Mouse (Mus musculus): Measurements from ENCODE around the gene Hs1bp3. TPM values are rescaled to one million over a fixed set of nuclear protein-coding genes. Genes with fewer than 3 reads are reported as not detected.

Gene Hs1bp3
- total and polyA plus RNA-seq, 2 experiments from 2014 or later = 5.8 to 7.0 TPM

- peak; percentile 99 for TF ChIP-seq CTCF (IDR thresholded peaks at IDR 0.05; ENCODE audit: low read depth)
- peak overlapping the region; percentile 22; the same call in 1 of the 2 replicates for H3K4me2 ChIP-seq (ENCODE audit: low read depth)
- H3K27me3 ChIP-seq (ENCODE audit: insufficient read depth, low read length) = no peaks in the 10 kb centered on the region
- peak overlapping the region; percentile 90 for H3K27ac ChIP-seq (ENCODE audit: low read depth, low read length)
- H3K4me1 ChIP-seq (ENCODE audit: insufficient read depth) = peaks cover 6% of the 10 kb centered on the region; the same call in 1 of the 2 replicates
- H3K9ac ChIP-seq = peak overlapping the region; percentile 48
- WGBS = 8% methylated on average over 17 of the region's 17 CpGs
- no peak overlapping the region for H3K4me3 ChIP-seq (ENCODE audit: low read depth, low read length)
- peaks cover 29% of the 10 kb centered on the region for H3K36me3 ChIP-seq (ENCODE audit: insufficient read depth)
- DNase-seq (peak; percentile 97), ATAC-seq (peak; percentile 95)
- no peaks in the 10 kb centered on the region for H3K9me3 ChIP-seq (ENCODE audit: low read length)
These were observed 13.8 kb downstream of the Hs1bp3 start for GRCm38 (mm10) chr12:8326825-8327674.

DNA sequence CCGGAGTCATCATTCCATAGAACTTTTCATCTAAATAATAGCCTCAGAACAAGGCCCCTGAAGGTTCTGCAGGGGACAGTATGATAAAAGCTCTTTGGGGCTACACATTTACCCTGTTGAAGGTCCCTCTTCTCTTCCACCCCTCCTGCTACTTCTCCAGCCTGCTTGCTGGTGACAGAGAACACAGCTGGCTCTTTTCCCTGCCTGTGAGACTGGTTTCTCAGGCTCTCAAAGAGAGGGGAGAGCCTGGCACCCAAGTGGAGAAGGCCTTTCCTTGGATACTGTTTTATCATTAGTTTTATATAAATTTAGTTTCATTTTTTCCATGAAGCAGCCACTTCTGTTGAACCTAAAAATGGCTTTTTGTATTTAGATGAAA, 14.4 kb downstream of the Hs1bp3 start:
- no peak overlapping the region for H3K4me3 ChIP-seq (ENCODE audit: low read depth, low read length)
- H3K27me3 ChIP-seq (ENCODE audit: insufficient read depth, low read length) = no peaks in the 10 kb centered on the region
- H3K4me1 ChIP-seq (ENCODE audit: insufficient read depth) = peaks cover 6% of the 10 kb centered on the region; the same call in 1 of the 2 replicates
- TF ChIP-seq CTCF (IDR thresholded peaks at IDR 0.05; ENCODE audit: low read depth) = no peak
- DNase-seq = peak; percentile 64
- H3K9ac ChIP-seq = peak overlapping the region; percentile 48
- H3K27ac ChIP-seq (ENCODE audit: low read depth, low read length) = peak overlapping the region; percentile 90
- 53% methylated on average over 1 of the region's 1 CpGs for WGBS
- no peak for ATAC-seq
- peaks cover 24% of the 10 kb centered on the region; the same call in 1 of the 2 replicates for H3K36me3 ChIP-seq (ENCODE audit: insufficient read depth)
- H3K9me3 ChIP-seq (ENCODE audit: low read length) = no peaks in the 10 kb centered on the region
- H3K4me2 ChIP-seq (ENCODE audit: low read depth) = no peak overlapping the region

GRCm38 (mm10) chr12:8329236-8329635, 16.0 kb downstream of the Hs1bp3 start:
- 88% methylated on average over 7 of the region's 7 CpGs for WGBS

DNA sequence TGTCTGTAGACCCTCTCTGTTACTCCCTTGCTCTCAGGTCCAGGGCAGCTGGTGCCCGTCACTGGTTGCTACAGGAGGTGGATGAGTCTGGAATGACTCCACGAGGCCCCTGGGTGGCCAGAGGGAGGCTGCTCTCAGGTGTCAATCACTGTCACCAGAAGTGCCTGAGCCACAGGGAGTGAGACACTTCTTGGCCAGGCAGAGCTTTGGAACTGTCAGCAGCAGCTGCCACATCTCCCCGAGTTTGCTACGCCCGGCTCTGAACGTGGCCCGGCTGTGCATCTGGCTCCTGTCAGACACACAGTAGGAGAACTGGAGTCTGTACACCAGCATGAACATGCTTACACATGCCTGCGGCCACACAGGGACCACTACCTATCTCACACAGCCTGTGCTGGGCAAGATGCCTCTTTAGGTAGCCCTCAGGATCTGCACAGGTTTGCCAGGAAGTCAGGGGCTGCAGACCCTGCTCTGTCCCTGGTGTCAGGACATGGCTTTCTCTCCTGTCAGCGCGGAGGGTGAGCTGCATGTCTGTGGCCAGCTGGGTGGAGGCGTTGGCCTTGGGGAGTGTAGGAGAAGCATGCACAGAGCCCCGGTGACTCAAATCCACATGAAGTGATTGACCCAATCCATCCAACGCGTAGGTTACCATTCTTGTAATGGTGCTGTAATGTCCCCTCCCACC, 18.4 kb downstream of the Hs1bp3 start:
- Histone ChIP-seq H3K36me3 (ENCODE audit: insufficient read depth) (peaks cover 24% of the 10 kb centered on the region), H3K27me3 (ENCODE audit: insufficient read depth, low read length) (no peaks in the 10 kb centered on the region), H3K9me3 (ENCODE audit: low read length) (no peaks in the 10 kb centered on the region), H3K4me1 (ENCODE audit: insufficient read depth) (peaks cover 6% of the 10 kb centered on the region; the same call in 1 of the 2 replicates), H3K9ac (no peak overlapping the region), H3K4me3 (ENCODE audit: low read depth, low read length) (no peak overlapping the region), H3K27ac (ENCODE audit: low read depth, low read length) (0 out of 2 replicates have a peak overlapping the region, but pooled peaks have one; percentile 9), H3K4me2 (ENCODE audit: low read depth) (no peak overlapping the region)
- ATAC-seq = peak; percentile 39
- TF ChIP-seq CTCF (IDR thresholded peaks at IDR 0.05; ENCODE audit: low read depth) = no peak
- 53% methylated on average over 14 of the region's 14 CpGs for WGBS
- peak; percentile 33 for DNase-seq

More at GRCm38 (mm10) chr12:8329236-8329635, 16.0 kb downstream of the Hs1bp3 start:
- peaks cover 17% of the 10 kb centered on the region; the same call in 1 of the 2 replicates for H3K36me3 ChIP-seq (ENCODE audit: insufficient read depth)
- no peak overlapping the region for H3K9ac ChIP-seq
- DNase-seq (no peak), ATAC-seq (no peak)
- TF ChIP-seq CTCF (IDR thresholded peaks at IDR 0.05; ENCODE audit: low read depth) = peak; percentile 35; the same call in 1 of the 2 replicates
- no peak overlapping the region for H3K4me3 ChIP-seq (ENCODE audit: low read depth, low read length)
- no peaks in the 10 kb centered on the region for H3K27me3 ChIP-seq (ENCODE audit: insufficient read depth, low read length)
- H3K9me3 ChIP-seq (ENCODE audit: low read length) = no peaks in the 10 kb centered on the region
- H3K4me2 ChIP-seq (ENCODE audit: low read depth) = no peak overlapping the region
- H3K27ac ChIP-seq (ENCODE audit: low read depth, low read length) = no peak overlapping the region
- H3K4me1 ChIP-seq (ENCODE audit: insufficient read depth) = peaks cover 6% of the 10 kb centered on the region; the same call in 1 of the 2 replicates

GRCm38 (mm10) chr12:8332174-8332542, 18.9 kb downstream of the Hs1bp3 start:
- Histone ChIP-seq H3K36me3 (ENCODE audit: insufficient read depth) (peaks cover 28% of the 10 kb centered on the region), H3K4me1 (ENCODE audit: insufficient read depth) (peaks cover 6% of the 10 kb centered on the region; the same call in 1 of the 2 replicates), H3K27me3 (ENCODE audit: insufficient read depth, low read length) (no peaks in the 10 kb centered on the region), H3K27ac (ENCODE audit: low read depth, low read length) (no peak overlapping the region), H3K9ac (no peak overlapping the region), H3K4me3 (ENCODE audit: low read depth, low read length) (no peak overlapping the region), H3K4me2 (ENCODE audit: low read depth) (no peak overlapping the region), H3K9me3 (ENCODE audit: low read length) (no peaks in the 10 kb centered on the region)
- DNase-seq (no peak), ATAC-seq (peak; percentile 10; the same call in 1 of the 2 replicates)
- TF ChIP-seq CTCF (IDR thresholded peaks at IDR 0.05; ENCODE audit: low read depth) = no peak
- 46% methylated on average over 5 of the region's 5 CpGs for WGBS

DNA sequence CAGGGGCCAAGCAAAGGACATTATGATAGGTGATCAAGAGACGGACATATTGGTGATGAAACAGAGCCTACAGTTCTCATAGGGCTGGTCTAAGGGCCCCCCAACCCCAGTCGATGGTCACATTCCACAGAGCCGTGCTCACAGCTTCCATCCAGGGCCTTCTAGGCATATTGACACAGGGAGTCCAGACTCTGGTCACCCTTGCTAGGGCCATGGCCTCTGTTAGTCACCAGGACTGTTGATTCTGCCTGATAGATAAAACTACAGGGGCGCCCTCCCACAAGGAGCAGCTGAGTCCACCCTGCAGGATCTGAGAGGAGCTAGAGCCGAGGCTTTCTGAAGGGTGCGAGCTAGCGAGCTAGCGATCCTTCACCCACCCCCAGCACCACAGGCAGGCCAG, 20.4 kb downstream of the Hs1bp3 start:
- no peak for DNase-seq
- no peaks in the 10 kb centered on the region for H3K4me1 ChIP-seq (ENCODE audit: insufficient read depth)
- H3K27me3 ChIP-seq (ENCODE audit: insufficient read depth, low read length) = no peaks in the 10 kb centered on the region
- 88% methylated on average over 8 of the region's 8 CpGs for WGBS
- H3K4me2 ChIP-seq (ENCODE audit: low read depth) = no peak overlapping the region
- no peak overlapping the region for H3K9ac ChIP-seq
- no peak overlapping the region for H3K4me3 ChIP-seq (ENCODE audit: low read depth, low read length)
- H3K9me3 ChIP-seq (ENCODE audit: low read length) = no peaks in the 10 kb centered on the region
- no peak for TF ChIP-seq CTCF (IDR thresholded peaks at IDR 0.05; ENCODE audit: low read depth)
- no peak overlapping the region for H3K27ac ChIP-seq (ENCODE audit: low read depth, low read length)
- H3K36me3 ChIP-seq (ENCODE audit: insufficient read depth) = peaks cover 32% of the 10 kb centered on the region
- no peak for ATAC-seq
